In the genomic region with DNA sequence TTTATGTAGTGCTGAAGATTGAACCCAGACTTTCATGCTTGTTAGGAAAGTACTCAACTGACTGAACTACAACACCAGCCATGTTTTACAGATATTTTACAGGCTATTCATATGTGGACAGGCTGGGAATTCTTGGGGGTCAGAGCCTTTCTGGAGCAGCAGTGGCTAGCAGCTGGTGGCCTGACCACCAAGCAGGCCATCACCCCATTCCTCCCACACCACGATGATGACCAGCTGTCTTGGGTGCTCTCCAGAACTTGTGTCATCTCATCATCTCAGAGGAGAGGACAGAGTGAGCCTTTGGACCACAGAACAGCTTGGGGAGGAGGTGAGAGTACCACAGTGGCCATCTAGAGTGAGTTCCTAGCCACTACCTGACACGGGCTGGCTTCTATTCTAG, we compare ENCODE assay signal across 22 mouse cellular contexts. TPM values are rescaled to one million over a fixed set of nuclear protein-coding genes. Genes with fewer than 3 reads are reported as not detected.
DNase-seq lines count a peak whose midpoint lies in the region; ATAC-seq and TF ChIP-seq lines count a peak whose summit lies in the region.
"Had no signal": no experiment of that assay in that cellular context is flagged by ENCODE, and none has a peak within 500 bp of the region (broad histone marks: within the 10 kb centered on the region; RNA-seq: fewer than 3 reads in every experiment).

No protein-coding gene starts in this region.

- DNase-seq in heart, adult 11 months: peak; percentile 96
- no peak for DNase-seq in heart, adult 2 months
- DNase-seq in kidney, postnatal 4 days: peak; percentile 46 to 57
- no peak for DNase-seq in left cerebral cortex, postnatal 10 days (ENCODE audit: extremely low spot score in 1 of 2, low spot score in 2 of 2)
- DNase-seq in cerebellum, adult 2 months: no peak
- DNase-seq: adrenal gland, postnatal 10 days; cerebellum, postnatal 10 days; right cerebral cortex, postnatal 25 days; thymus, postnatal 4 days had no signal

- no peaks in the 10 kb centered on the region for H3K27me3 ChIP-seq in heart, adult 2 months (ENCODE audit: control insufficient read depth, insufficient read depth, low read length)
- H3K27me3 ChIP-seq in kidney, embryonic 15.5 days: no peaks in the 10 kb centered on the region
- H3K27me3 ChIP-seq in lung, embryonic 16.5 days (ENCODE audit: control insufficient read depth, insufficient read depth, low read depth, low read length): no peaks in the 10 kb centered on the region
- H3K27me3 ChIP-seq in cerebellum, adult 2 months (ENCODE audit: control insufficient read depth, insufficient read depth, low read length): no peaks in the 10 kb centered on the region
- H3K27me3 ChIP-seq: embryonic facial prominence, embryonic 13.5 days; lung, embryonic 15.5 days had no signal

- TF ChIP-seq CTCF in heart, adult 2 months (IDR thresholded peaks at IDR 0.05): no peak
- TF ChIP-seq CTCF in cerebellum, adult 2 months (IDR thresholded peaks at IDR 0.05; ENCODE audit: borderline replicate concordance, insufficient read depth, low read depth, low read length): no peak

- no peak for TF ChIP-seq POLR2A in heart, adult 2 months (IDR thresholded peaks at IDR 0.05; ENCODE audit: insufficient read depth, low read depth, low read length)
- no peak for TF ChIP-seq POLR2A in cerebellum, adult 2 months (IDR thresholded peaks at IDR 0.05; ENCODE audit: borderline replicate concordance, insufficient read depth, low read length)

- no peak overlapping the region for H3K4me3 ChIP-seq in heart, adult 2 months
- no peak overlapping the region for H3K4me3 ChIP-seq in kidney, embryonic 15.5 days (replicated peaks)
- H3K4me3 ChIP-seq in lung, embryonic 16.5 days (ENCODE audit: low read length): no peak overlapping the region
- no peak overlapping the region for H3K4me3 ChIP-seq in cerebellum, adult 2 months (replicated peaks; ENCODE audit: insufficient read depth, low read depth, low read length)
- H3K4me3 ChIP-seq: embryonic facial prominence, embryonic 13.5 days; heart, embryonic 10.5 days; left cerebral cortex, adult 2 months; limb, embryonic 10.5 days; lung, embryonic 15.5 days had no signal

- intact Hi-C loops in heart, adult 2 months (cut with DNase I): no loop called here
- intact Hi-C loops in left cerebral cortex, postnatal 10 days (cut with DNase I): no loop called here

- no peak overlapping the region for H3K27ac ChIP-seq in heart, adult 2 months
- no peak overlapping the region for H3K27ac ChIP-seq in kidney, embryonic 15.5 days
- H3K27ac ChIP-seq in lung, embryonic 16.5 days (ENCODE audit: low read length): no peak overlapping the region
- no peak overlapping the region for H3K27ac ChIP-seq in cerebellum, adult 2 months (ENCODE audit: insufficient read depth, low read length)
- H3K27ac ChIP-seq: embryonic facial prominence, embryonic 13.5 days; heart, embryonic 10.5 days; kidney, postnatal 0 days; left cerebral cortex, adult 2 months; limb, embryonic 10.5 days; lung, embryonic 15.5 days had no signal

- no peaks in the 10 kb centered on the region for H3K36me3 ChIP-seq in heart, adult 2 months (ENCODE audit: control insufficient read depth, insufficient read depth, low read length)
- no peaks in the 10 kb centered on the region for H3K36me3 ChIP-seq in kidney, embryonic 15.5 days
- H3K36me3 ChIP-seq in lung, embryonic 16.5 days (ENCODE audit: control insufficient read depth, insufficient read depth, low read length): no peaks in the 10 kb centered on the region
- H3K36me3 ChIP-seq: embryonic facial prominence, embryonic 13.5 days; heart, embryonic 10.5 days; limb, embryonic 10.5 days; lung, embryonic 15.5 days had no signal

- peaks cover 5% of the 10 kb centered on the region for H3K4me1 ChIP-seq in heart, adult 2 months (ENCODE audit: control insufficient read depth, insufficient read depth, low read length)
- peaks cover 12% of the 10 kb centered on the region for H3K4me1 ChIP-seq in kidney, embryonic 15.5 days
- H3K4me1 ChIP-seq in lung, embryonic 16.5 days (replicated peaks; ENCODE audit: control insufficient read depth, insufficient read depth, low read length): peaks cover 8% of the 10 kb centered on the region; the same call in 1 of the 2 replicates
- H3K4me1 ChIP-seq in cerebellum, adult 2 months (ENCODE audit: control insufficient read depth, insufficient read depth, low read length): no peaks in the 10 kb centered on the region

- no peak for ATAC-seq in kidney, embryonic 15.5 days (replicated peaks; ENCODE audit: low FRiP score)
- ATAC-seq in lung, embryonic 16.5 days (ENCODE audit: low read depth): peak; percentile 19; the same call in 1 of the 2 replicates
- ATAC-seq: activated CD4-positive, CD25-positive, alpha-beta regulatory T cell, adult 4 months; forebrain, embryonic 14.5 days; hindbrain, embryonic 16.5 days; intestine, postnatal 0 days; midbrain, embryonic 16.5 days had no signal

- H3K4me2 ChIP-seq in kidney, embryonic 15.5 days: no peak overlapping the region
- H3K4me2 ChIP-seq in lung, embryonic 16.5 days (ENCODE audit: low read depth, low read length): no peak overlapping the region
- H3K4me2 ChIP-seq: embryonic facial prominence, embryonic 13.5 days; lung, embryonic 15.5 days had no signal

- no peak overlapping the region for H3K9ac ChIP-seq in heart, adult 2 months (ENCODE audit: low read depth, low read length)
- no peak overlapping the region for H3K9ac ChIP-seq in kidney, embryonic 15.5 days
- H3K9ac ChIP-seq in lung, embryonic 16.5 days (ENCODE audit: low read length): no peak overlapping the region
- H3K9ac ChIP-seq: embryonic facial prominence, embryonic 13.5 days; lung, embryonic 15.5 days had no signal

- WGBS in heart, adult 2 months: 64% methylated on average over 2 of the region's 2 CpGs
- WGBS in kidney, embryonic 15.5 days: 86% methylated on average over 2 of the region's 2 CpGs
- 68% methylated on average over 2 of the region's 2 CpGs for WGBS in lung, embryonic 16.5 days
- 59% methylated on average over 2 of the region's 2 CpGs for WGBS in cerebellum, adult 2 months

- no peaks in the 10 kb centered on the region for H3K9me3 ChIP-seq in kidney, embryonic 15.5 days (replicated peaks)
- H3K9me3 ChIP-seq in lung, embryonic 16.5 days (ENCODE audit: control insufficient read depth, low read length): no peaks in the 10 kb centered on the region
- H3K9me3 ChIP-seq: embryonic facial prominence, embryonic 13.5 days; heart, embryonic 10.5 days; limb, embryonic 10.5 days; lung, embryonic 15.5 days had no signal

- no peak for TF ChIP-seq EP300 in heart, adult 2 months (IDR thresholded peaks at IDR 0.05; ENCODE audit: insufficient read depth, low read depth, low read length)

- no peaks in the 10 kb centered on the region for H3K79me2 ChIP-seq in heart, adult 2 months (replicated peaks; ENCODE audit: control insufficient read depth, insufficient read depth, low read length)

RNA-seq across cellular contexts. Expression of a gene that starts 18.3 kb away (rescaled TPM):
- total RNA-seq in heart, adult 2 months (2021): 10 to 100 TPM; 73.8 to 96.5 TPM
- polyA plus RNA-seq in heart, adult 2 months (2012; rRNA removed): 29.8 and 36.4 TPM in 2 replicates
- 2,212 and 2,256 TPM in 2 replicates for polyA plus RNA-seq in kidney, embryonic 15.5 days (2015; fragmentation: Nextera tagmentation; extraction: Ambion mirVana)
- 2,242 and 2,568 TPM in 2 replicates for polyA plus RNA-seq in lung, embryonic 16.5 days (2015; fragmentation: Nextera tagmentation; extraction: Ambion mirVana)
- total RNA-seq in left cerebral cortex, postnatal 10 days (2021): 1,000 to 10,000 TPM; 1,612 to 1,640 TPM
- 221 and 264 TPM in 2 replicates for polyA plus RNA-seq in cerebellum, adult 2 months (2012; rRNA removed)

Comparison
In these comparisons a context has a peak if more than half of its experiments do, and no peak if none do; other contexts are left out.
1. DNase-seq: peak in heart, adult 11 months (single experiment) and kidney, postnatal 4 days (2 of 2); none in heart, adult 2 months (0 of 2), left cerebral cortex, postnatal 10 days (0 of 2) and cerebellum, adult 2 months (0 of 2).